Mouse (Mus musculus) urinary bladder, postnatal 10 days (tissue): ENCODE results near the gene Proca1.
"Not testable (repeated sequence)": the region's sequence is repeated elsewhere in the genome, so short reads cannot be mapped to it uniquely, and the experiment has no call there.

Experiments used
- DNase-seq: peaks from one replicate; pipeline ENCODE4 v3.0.0; 2022; ENCODE audit warnings: low spot score

Gene Proca1

GRCm38 (mm10) chr11:78182961-78183844 is 10.0 kb upstream of the Proca1 start, which contains the start of gene Rpl23a:
Gene Rpl23a, minus strand, starts transcription at chr11:78183584.
- no peak for DNase-seq

DNA sequence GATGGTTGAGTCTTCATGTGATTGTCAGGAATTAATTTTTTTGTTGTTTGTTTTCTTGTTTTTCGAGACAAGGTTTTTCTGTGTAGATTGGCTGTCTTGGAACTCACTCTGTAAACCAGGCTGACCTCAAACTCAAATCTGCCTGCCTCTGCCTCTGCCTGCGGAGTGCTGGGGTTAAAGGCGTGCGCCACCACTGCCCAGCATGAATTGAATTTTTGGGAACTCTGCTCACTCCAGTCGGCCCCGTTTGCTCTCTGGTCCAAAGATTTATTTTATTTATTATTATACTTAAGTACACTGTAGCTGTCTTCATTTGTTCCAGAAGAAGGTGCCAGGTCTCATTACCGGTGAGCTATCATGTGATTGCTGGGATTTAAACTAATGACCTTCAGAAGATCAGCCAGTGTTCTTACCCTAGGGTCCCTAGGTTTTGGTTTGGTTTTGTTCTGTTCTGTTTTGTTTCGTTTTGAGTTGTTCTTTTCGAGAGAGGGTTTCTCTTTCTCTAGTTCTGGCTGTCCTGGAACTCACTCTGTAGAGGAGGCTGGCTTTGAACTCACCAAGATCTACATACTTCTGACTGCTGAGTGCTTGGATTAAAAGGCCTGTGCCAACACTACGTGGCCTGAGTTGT is 9.2 kb upstream of the Proca1 start:
- DNase-seq = no peak

GRCm38 (mm10) chr11:78184702-78185101 is 8.5 kb upstream of the Proca1 start:
- DNase-seq = not testable (repeated sequence)

DNA sequence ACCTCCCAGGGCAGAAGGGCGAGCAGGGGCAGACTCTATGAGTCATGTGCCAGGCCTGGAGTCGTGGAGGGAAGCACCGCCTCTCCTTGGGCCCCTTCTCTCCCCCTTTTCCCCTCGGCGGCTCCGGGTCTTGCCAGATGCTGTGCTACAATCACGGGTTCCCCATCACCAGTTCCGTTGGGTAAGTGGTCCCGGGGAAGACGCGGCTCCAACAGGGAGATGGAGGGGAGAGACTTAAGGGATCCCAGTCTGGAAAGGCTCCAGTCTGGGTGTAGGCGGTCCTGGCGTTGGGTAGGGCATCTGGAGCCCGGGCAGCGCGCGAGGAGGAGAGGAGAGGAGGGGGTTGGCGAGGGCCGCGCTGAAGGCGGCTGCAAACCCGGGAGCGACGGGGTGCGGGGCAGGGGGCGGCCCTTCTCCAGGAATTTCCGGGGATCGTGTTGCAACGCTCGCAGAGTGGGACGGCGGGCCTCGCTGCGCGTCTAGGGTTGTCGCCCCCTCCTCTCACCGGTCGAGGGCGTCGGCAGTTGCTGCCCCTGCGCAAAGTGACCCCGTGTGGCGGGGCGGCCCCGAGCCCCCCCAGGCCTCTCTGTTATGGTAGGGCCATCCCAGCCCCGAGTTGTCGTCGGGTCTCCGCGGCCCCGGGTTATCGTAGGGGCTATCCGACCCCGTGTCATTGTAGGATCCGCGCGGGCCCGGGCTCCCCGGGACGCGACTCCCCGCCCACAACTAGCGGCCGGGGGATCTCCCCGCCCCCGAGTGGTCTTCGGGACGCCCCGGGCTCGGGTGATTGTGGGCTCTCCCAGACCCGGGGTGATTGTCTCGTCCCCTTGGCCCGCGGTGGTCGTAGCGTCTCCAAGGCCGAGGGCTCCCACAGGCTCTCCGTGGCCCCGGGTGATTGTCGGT is 4.6 kb upstream of the Proca1 start, which contains the start of gene Rab34:
TSS of gene Rab34 (plus strand) at position 100 of the 903 bp plus-strand sequence.
- DNase-seq = no peak

- no peak for DNase-seq
Measured at GRCm38 (mm10) chr11:78189234-78190040, 3.8 kb upstream of the Proca1 start.

GRCm38 (mm10) chr11:78190041-78190440 is 3.2 kb upstream of the Proca1 start:
- no peak for DNase-seq

GRCm38 (mm10) chr11:78194411-78195100 is 1.4 kb downstream of the Proca1 start:
- no peak for DNase-seq

DNA sequence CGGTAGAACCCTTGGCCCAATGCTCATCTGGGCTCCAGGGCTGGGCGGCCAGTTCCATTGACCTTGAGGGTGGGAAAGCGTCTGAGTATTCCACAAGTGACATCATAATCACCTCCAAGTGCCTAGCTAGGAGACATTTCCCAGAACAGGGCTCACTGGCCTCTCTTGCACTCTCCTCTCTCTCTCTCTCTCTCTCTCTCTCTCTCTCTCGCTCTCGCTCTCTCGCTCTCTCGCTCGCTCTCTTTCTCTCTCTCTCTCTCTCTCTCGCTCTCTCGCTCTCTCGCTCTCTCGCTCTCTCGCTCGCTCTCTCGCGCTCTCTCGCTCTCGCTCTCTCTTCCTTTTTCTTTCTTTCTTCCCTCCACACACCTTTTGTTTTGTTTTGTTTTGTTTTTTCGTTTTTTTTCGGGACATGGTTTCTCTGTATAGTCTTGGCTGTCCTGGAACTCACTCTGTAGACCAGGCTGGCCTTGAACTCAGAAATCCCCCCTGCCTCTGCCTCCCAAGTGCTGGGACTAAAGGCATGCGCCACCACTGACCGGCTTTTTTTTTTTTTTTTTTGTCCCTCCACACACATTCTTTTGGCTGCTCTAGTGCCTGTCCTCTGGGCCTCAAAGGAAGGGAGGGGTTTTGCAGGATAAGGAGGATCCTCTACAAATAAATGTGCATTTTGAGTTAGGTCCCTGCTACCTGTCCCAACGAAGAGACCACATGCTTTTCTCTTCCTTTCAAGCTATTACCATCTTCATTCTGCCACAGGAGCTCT is 2.1 kb downstream of the Proca1 start:
- DNase-seq = no peak

DNA sequence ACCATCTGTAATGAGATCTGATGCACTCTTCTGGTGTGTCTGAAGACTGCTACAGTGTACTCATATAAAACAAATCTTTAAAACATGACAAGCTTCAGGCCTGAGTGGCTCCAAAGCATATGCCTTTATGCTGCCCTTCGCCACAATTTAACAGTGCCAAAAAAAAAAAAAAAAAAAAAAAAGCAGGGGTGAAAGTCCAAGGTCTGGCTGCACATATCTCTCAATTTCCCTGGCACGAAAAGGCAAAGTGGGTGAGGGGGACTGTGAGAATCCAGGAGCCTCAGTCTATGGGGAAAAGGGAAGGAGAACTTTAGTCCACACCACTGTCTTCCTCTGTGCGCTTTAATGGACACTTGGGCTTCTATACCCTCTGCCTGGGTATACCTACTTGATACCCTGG is 9.2 kb downstream of the Proca1 start:
- DNase-seq = no peak

- DNase-seq = no peak
Measured at GRCm38 (mm10) chr11:78204287-78204686, 11.1 kb downstream of the Proca1 start.

DNA sequence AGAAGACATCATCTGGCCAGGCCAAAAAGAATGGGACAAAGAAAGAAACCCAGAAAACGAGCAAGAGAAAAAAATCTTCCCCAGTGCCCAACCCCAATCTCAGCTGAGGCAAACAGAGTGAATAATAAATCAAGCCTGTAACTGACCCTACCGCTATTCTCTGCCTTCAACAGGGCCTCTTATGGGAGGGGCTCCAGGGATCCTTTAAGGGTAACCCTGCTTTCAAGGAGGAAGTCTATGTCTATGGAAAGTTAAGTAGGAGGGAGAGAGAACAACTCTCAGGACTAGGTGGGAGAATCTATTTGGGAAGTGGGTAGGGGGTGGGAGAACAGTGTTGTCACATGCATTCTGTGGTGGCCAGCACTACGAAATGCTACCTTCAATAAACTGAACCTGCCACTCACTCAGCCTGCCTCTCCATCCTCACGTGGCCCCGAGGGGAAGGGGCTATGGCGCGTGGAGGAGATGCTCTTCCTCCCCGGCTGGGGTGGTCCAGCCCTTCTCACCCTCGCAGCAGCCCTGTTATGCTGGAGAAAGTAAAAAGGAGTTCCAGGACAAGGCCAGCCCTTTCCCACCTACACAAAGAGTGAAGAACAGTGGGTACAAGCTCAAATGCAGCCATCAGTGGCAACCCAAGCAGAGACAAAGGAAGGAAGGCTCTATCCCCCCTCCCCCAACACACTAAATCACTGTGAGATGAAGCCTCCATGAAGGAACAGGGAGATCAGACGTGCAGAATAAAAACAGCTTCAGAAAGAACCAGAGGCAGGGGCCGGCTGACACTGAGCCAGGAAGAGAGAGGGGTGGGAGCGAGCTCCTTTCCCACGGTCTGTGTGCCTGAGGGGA is 12.4 kb downstream of the Proca1 start:
- DNase-seq = no peak

DNA sequence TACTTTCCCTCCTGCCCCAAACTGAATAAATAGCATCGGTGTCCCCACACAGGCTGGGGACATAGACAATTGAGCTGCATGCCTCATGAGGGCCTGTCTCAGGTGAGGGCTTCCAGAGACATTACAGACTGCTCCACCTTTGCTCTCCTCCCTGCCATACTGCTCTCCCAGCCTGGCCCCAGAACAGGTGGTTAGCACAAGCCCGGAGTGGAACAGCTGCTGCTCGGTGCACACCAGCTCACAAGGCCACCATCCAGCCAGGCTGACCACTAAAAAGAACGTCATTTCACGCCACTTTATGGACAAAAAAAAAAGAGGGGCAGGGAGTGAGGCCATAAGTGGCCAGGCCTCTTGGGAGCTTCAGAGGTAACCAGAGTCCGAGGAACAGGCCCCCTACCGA is 14.0 kb downstream of the Proca1 start:
- DNase-seq = no peak

DNA sequence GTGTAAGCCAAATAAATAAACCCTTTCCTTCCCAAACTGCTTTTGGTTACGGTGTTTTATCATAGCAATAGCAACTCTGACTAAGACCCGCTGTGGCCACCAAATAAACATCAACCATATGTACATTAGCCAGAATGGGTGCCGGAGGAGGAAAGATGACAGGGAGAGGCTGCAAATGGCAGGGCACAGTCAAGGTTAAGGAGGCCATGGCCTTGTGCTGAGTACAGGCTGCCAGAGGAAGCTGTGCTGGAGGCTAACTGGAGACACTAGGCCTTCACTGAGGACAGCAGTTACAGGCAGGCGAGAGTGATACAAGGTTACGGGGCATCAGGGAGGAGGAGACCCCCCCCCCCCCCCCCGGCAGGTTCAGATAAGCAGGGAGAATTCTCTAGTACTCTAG is 16.7 kb downstream of the Proca1 start:
- DNase-seq = no peak

- DNase-seq = no peak
Measured at GRCm38 (mm10) chr11:78210615-78211014, 17.4 kb downstream of the Proca1 start.

- DNase-seq = no peak
Measured at GRCm38 (mm10) chr11:78211513-78211912, 18.3 kb downstream of the Proca1 start.

DNA sequence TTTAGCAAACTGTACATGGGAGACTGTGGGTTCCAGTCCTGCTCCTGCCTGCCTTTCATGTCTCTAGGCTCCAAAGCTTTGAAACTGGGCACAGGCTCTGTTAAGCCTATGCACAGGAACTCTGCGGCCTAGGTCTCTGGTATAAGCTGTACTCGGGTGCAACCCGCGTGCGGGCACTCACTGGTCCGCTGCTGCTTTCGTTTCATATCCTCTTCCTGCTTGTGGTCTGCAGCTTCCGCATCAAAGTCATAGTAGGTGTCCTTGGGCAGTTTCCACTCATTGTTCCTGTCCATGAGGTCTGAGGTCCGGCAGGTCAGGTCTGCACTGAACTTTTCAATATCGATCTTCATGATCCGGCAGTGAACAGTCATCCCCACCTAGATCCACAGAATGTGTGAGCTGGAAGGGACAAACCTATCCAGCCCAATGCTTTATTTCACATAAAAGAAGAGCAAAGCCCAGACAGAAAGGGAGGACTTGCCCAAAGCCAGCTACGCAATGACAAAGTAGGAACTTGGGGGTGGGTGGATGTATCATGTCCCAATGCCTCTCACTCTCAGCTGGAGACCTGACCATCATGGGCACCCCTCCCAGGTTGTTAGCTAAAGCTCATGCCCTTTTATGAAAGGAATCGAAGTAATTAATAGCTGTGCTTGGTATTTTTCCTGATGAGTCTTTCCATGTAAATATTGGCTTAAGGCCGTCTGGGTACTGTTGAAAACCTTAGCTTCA is 20.1 kb downstream of the Proca1 start:
- DNase-seq = no peak

- no peak for DNase-seq
Measured at GRCm38 (mm10) chr11:78215709-78216317, 22.6 kb downstream of the Proca1 start.

GRCm38 (mm10) chr11:78223586-78223985 is 30.4 kb downstream of the Proca1 start:
- DNase-seq = no peak
